Comparison of ENCODE assay signal across 25 mouse cellular contexts in the genomic region with DNA sequence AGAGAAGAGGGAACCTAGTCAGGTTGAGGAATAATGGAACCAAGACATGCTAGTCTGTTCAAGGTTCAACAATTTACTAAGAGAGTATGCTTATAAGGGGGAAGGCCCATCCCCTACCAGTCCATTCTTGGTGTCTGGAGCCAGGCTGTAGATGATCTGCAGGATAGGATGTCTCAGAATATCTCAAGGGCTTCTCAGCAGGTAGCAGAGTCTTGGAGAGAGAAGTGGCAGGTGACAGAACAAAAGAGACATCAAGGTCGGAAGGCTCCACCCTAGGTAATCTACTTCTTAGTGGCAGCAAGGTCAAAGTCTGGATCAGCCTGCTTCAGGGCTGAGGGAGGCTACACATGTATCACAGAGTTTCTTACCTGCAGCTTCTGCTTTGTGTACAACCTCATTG.
"Had no signal": no experiment of that assay in that cellular context is flagged by ENCODE, and none has a peak within 500 bp of the region (broad histone marks: within the 10 kb centered on the region; RNA-seq: fewer than 3 reads in every experiment).

No protein-coding gene starts in this region.

- H3K27me3 ChIP-seq: heart, embryonic 12.5 days; hindbrain, embryonic 12.5 days; intestine, embryonic 15.5 days; limb, embryonic 12.5 days; liver, embryonic 13.5 days; liver, embryonic 15.5 days had no signal

- H3K4me1 ChIP-seq: heart, embryonic 12.5 days; hindbrain, embryonic 10.5 days; hindbrain, embryonic 12.5 days; intestine, embryonic 15.5 days; limb, embryonic 10.5 days; limb, embryonic 12.5 days; liver, embryonic 13.5 days; liver, embryonic 15.5 days had no signal

- ATAC-seq: hindbrain, embryonic 16.5 days; inflammation-experienced regulatory T-cells, adult 6 months; intestine, embryonic 15.5 days; intestine, postnatal 0 days had no signal

- DNase-seq: gastrocnemius, adult 2 months; gastrocnemius, postnatal 10 days; gastrocnemius, postnatal 25 days; heart, adult 2 months; heart, postnatal 10 days; heart, postnatal 4 days; kidney, adult 18-20 months; kidney, adult 8-10 months; kidney, postnatal 10 days; kidney, postnatal 25 days; layer of hippocampus, adult 9-11 months; liver; liver, embryonic 13.5 days had no signal

- H3K36me3 ChIP-seq: heart, embryonic 12.5 days; hindbrain, embryonic 10.5 days; hindbrain, embryonic 12.5 days; intestine, embryonic 15.5 days; limb, embryonic 10.5 days; limb, embryonic 12.5 days; liver, embryonic 13.5 days; liver, embryonic 15.5 days had no signal

- H3K4me3 ChIP-seq: gastrocnemius, adult 2 months; heart, adult 2 months; heart, embryonic 12.5 days; hindbrain, embryonic 10.5 days; hindbrain, embryonic 12.5 days; intestine, embryonic 15.5 days; left cerebral cortex, adult 2 months; limb, embryonic 10.5 days; limb, embryonic 12.5 days; liver, embryonic 13.5 days; liver, embryonic 15.5 days had no signal

- H3K9ac ChIP-seq: heart, embryonic 12.5 days; hindbrain, embryonic 12.5 days; hindbrain, embryonic 14.5 days; intestine, embryonic 15.5 days; limb, embryonic 12.5 days; liver, embryonic 13.5 days; liver, embryonic 15.5 days had no signal

- H3K9me3 ChIP-seq: heart, embryonic 12.5 days; hindbrain, embryonic 10.5 days; hindbrain, embryonic 12.5 days; intestine, embryonic 15.5 days; limb, embryonic 10.5 days; limb, embryonic 12.5 days; liver, embryonic 13.5 days; liver, embryonic 15.5 days had no signal

- H3K27ac ChIP-seq: gastrocnemius, adult 2 months; heart, adult 2 months; hindbrain, embryonic 10.5 days; hindbrain, embryonic 12.5 days; hindbrain, embryonic 14.5 days; intestine, embryonic 15.5 days; left cerebral cortex, adult 2 months; limb, embryonic 10.5 days; limb, embryonic 12.5 days; liver, embryonic 13.5 days; liver, embryonic 15.5 days had no signal
